ENCODE assay signal across 8 mouse cellular contexts in the genomic region with DNA sequence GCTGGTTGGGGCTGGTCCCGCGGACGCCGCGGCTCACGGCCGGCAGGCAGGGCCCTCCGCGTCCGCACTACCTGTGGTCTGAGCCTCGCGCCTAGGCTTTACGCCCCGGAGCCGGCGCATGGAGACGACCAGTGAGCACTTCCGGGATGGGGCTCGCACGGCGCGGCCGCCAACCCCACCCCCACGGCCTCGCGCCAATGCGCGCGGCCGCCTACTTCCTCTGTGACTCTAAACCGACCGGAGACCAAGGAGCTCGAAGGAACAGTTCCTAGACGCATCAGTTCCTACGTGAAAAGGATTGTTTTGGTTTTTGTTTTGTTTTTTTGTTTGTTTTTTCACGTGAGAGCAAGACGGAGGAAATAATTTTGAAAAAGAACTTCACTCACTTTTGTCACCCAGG. TPM values are rescaled to one million over a fixed set of nuclear protein-coding genes. Genes with fewer than 3 reads are reported as not detected.
DNase-seq lines count a peak whose midpoint lies in the region; ATAC-seq lines count a peak whose summit lies in the region.

A gene (minus strand): TSS at position 199 of the 400 bp plus-strand sequence.
A gene (plus strand): TSS at position 231 of the 400 bp plus-strand sequence.

- intact Hi-C loops in gastrocnemius, postnatal 14 days (cut with DNase I; ENCODE audit: low total_unique reads) = loop anchor here (10.0 kb wide), 1 partner anchor 50 kb away; a partner anchor contains a TSS
- intact Hi-C loops in left cerebral cortex, postnatal 10 days (cut with DNase I) = loop anchor here (10.0 kb wide), 1 partner anchor 730 kb away; no protein-coding TSS in a partner anchor

- DNase-seq in adrenal gland, adult (ENCODE audit: inconsistent age in 2 of 2, low spot score in 1 of 2) = peak; percentile 93 to 97
- DNase-seq in embryo, embryonic 10.5 days (ENCODE audit: low spot score) = peak; percentile 94
- peak; percentile 90 for DNase-seq in gastrocnemius, postnatal 14 days
- DNase-seq in left cerebral cortex, postnatal 10 days (ENCODE audit: extremely low spot score in 1 of 2, low spot score in 2 of 2) = peak; percentile 83 to 93
- DNase-seq in right cerebral cortex, postnatal 25 days = peak; percentile 88
- peak; percentile 88 for DNase-seq in urinary bladder, postnatal 4 days (ENCODE audit: low spot score in 2 of 2)

- peak; percentile 89 for ATAC-seq in inflammation-experienced regulatory T-cells, adult 6 months
- ATAC-seq in megakaryocyte-erythroid progenitor cell, adult 5-6 weeks (replicated peaks; ENCODE audit: low FRiP score, low TSS enrichment, poor library complexity, severe bottlenecking) = peak; percentile 72

RNA-seq across cellular contexts. Expression of the first gene that starts in this region (rescaled TPM):
- total RNA-seq in gastrocnemius, postnatal 14 days (2021) = 10 to 100 TPM; 13.2 to 13.6 TPM
- 10 to 100 TPM; 35.8 to 48.6 (median 41.4) TPM for polyA plus RNA-seq in inflammation-experienced regulatory T-cells, adult 6 months (2017; shearing (Covaris generic))
- 10 to 100 TPM; 34.8 to 36.1 TPM for total RNA-seq in left cerebral cortex, postnatal 10 days (2021)
- total RNA-seq in megakaryocyte-erythroid progenitor cell, adult 5-6 weeks (2014; fragmentation: Nextera tagmentation) = 83.7 and 90.8 TPM in 2 replicates
- 295 and 297 TPM in 2 replicates for total RNA-seq in megakaryocyte-erythroid progenitor cell, adult 5-6 weeks (2017)

RNA-seq across cellular contexts. Expression of the second gene that starts in this region (rescaled TPM):
- 100 to 1,000 TPM in 1 of 2 experiments, 10 to 100 TPM in 1; 99.4 to 102 TPM for total RNA-seq in gastrocnemius, postnatal 14 days (2021)
- polyA plus RNA-seq in inflammation-experienced regulatory T-cells, adult 6 months (2017; shearing (Covaris generic)) = 100 to 1,000 TPM; 141 to 170 (median 159) TPM
- 100 to 1,000 TPM; 122 TPM for total RNA-seq in left cerebral cortex, postnatal 10 days (2021)
- total RNA-seq in megakaryocyte-erythroid progenitor cell, adult 5-6 weeks (2014; fragmentation: Nextera tagmentation) = 112 and 129 TPM in 2 replicates
- 158 and 160 TPM in 2 replicates for total RNA-seq in megakaryocyte-erythroid progenitor cell, adult 5-6 weeks (2017)

Comparison
In these comparisons a context has a peak if more than half of its experiments do, and no peak if none do; other contexts are left out.
1. Peak in every context shown above with its lines: DNase-seq and ATAC-seq.